Mouse (Mus musculus): ENCODE results near the gene Hivep3. TPM values are rescaled to one million over a fixed set of nuclear protein-coding genes. Genes with fewer than 3 reads are reported as not detected.

The Hivep3 gene
- polyA plus RNA-seq, 1 experiment, result 20.9 TPM

- DNase-seq (ENCODE audit: low read depth), result no peak
These were observed 284.8 kb downstream of the Hivep3 start for GRCm38 (mm10) chr4:120018426-120018825.

GRCm38 (mm10) chr4:120022392-120022791 lies 288.8 kb downstream of the Hivep3 start:
- no peak for DNase-seq (ENCODE audit: low read depth)

GRCm38 (mm10) chr4:120023221-120023840 lies 289.7 kb downstream of the Hivep3 start:
- no peak for DNase-seq (ENCODE audit: low read depth)

- DNase-seq (ENCODE audit: low read depth), result no peak
These were observed 290.5 kb downstream of the Hivep3 start for GRCm38 (mm10) chr4:120024071-120024470.

GRCm38 (mm10) chr4:120027671-120028070 lies 294.1 kb downstream of the Hivep3 start:
- DNase-seq (ENCODE audit: low read depth), result no peak

DNA sequence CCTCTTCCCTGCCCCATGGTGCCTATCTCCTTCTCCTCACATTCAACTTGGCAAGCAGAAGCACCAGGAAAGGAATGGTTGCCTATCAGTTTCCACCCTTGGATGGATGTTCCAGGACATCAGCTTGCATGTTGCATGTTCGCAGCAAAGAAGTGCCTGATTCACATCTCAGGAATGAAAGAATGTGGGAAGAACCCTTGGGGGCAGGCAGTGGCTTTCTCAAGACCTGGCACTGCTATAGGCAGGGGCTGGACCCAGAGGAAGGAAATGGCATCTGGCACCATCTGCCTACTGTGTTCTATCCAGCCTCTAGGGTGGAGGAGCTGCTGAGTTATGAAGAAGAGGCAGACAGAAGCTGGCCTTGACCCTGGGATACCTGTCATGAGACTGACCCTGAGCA lies 296.4 kb downstream of the Hivep3 start:
- DNase-seq (ENCODE audit: low read depth), result peak; percentile 31

GRCm38 (mm10) chr4:120032320-120032983 lies 298.9 kb downstream of the Hivep3 start:
- no peak for DNase-seq (ENCODE audit: low read depth)

DNA sequence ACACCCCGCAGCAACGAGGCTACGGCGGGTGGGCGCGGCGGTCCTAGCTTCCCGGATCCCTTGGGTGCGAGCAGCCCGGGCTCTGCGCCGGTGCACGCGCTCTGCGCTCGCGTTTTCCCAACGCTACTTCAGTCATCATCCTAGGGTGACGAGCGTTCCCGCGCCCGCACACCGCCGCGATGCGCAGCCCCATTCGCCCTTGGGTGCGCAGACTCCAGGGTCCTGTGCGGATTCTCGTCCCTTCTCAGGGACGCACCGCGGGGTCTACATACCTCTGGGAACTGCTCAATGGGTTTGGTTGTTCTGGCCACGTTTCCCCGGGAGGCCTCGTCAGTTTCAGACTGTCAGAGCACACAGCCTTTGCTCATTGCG lies 299.4 kb downstream of the Hivep3 start:
- DNase-seq (ENCODE audit: low read depth), result no peak

GRCm38 (mm10) chr4:120036294-120036693 lies 302.7 kb downstream of the Hivep3 start:
- DNase-seq (ENCODE audit: low read depth), result no peak

DNA sequence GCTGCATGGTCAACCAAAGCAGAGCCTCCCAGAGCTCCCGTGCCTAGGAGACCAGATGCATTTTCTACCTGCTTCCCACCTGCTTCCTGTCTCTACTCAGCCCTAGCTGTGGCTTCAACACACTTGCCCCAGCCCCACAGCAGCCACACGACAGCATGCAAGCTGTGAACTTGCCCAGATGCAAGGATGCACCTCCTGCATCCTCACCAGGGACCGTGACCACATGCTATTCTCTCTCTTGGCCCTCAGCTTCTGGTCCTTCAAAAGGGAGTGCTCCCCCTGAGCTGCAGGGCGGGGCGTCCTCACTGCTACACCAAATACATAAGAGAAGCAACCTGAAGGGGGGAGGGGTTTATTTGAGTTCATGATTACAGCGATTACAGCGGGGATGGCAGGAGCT lies 303.4 kb downstream of the Hivep3 start:
- DNase-seq (ENCODE audit: low read depth), result no peak

DNA sequence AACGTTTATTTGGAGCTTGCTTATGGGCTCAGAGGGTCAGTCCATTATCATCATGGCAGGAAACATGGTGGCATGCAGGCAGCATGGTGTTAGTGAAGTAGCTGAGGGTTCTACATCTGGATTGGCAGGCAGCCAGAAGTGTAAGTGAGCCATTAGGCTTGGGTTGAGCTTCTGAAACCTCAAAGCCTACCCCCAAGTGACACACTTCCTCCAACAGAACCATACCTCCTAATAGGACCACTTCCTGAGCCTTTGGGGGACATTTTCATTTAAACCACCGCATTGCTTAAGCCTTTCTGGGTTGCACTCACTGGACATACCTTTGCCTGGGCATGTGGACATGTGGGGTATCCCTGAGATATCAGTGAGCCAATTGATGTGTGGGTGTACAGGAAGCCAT lies 307.9 kb downstream of the Hivep3 start:
- no peak for DNase-seq (ENCODE audit: low read depth)

- DNase-seq (ENCODE audit: low read depth), result no peak
These were observed 308.9 kb downstream of the Hivep3 start for GRCm38 (mm10) chr4:120042480-120042879.

- no peak for DNase-seq (ENCODE audit: low read depth)
These were observed 311.0 kb downstream of the Hivep3 start for GRCm38 (mm10) chr4:120044612-120045011.

DNA sequence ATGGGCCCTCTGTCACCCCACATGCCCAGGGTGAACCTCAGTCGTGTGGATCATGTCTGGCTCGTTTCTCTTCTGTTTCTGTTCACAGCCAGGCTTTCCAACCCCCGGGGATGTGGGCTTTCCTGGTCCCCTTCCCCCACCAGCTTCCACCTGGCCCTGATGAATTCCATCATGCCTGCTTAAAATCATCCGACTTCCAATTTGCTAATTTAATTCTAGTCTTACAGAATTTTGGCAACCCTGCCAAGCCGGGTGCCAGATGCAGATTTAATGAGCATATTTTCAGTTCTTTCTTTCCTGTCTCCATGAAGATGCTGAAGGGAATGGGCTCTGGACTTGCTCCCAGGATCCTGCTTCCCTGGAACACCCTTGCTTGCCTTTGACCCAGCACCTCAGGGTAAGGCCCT lies 311.6 kb downstream of the Hivep3 start:
- no peak for DNase-seq (ENCODE audit: low read depth)

DNA sequence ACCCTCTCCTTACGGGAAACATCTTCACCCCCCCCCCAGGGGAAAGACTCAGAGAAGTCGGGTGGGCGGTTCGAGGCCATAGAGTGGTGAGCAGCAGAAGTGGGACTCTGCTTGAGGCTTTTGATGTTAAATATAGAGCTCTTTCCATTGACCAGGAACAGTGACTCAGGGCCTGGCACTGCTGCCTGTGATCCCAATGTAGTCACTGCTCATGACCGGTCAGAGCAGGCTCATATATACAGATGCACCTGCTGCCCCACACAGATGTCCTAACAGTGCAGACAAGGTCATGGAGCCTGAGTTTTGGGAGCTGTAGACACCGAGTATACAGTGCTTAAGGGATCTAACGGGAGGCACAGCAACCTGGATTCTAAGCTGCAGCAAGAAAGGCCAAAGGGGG lies 312.3 kb downstream of the Hivep3 start:
- no peak for DNase-seq (ENCODE audit: low read depth)

GRCm38 (mm10) chr4:120047060-120047459 lies 313.5 kb downstream of the Hivep3 start:
- no peak for DNase-seq (ENCODE audit: low read depth)

DNA sequence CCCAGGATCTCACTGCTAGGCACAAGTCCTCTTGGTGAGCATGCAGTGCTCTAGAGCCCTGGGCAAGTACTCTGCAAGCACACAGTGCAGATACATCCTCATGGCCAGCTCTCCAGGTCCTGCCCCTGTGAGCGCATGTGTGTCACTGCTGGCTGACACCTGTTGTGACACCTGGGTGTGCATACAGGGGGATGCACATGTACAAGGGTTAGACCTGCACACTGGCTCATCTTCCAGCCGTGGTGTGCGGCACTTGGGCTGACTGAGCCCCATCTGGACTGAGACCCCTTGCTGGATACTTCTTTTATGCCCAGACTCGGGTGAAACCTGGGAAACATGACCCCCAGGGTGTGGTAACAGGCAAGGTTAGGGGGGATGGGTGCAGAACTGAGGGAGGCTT lies 314.7 kb downstream of the Hivep3 start:
- DNase-seq (ENCODE audit: low read depth), result no peak

DNA sequence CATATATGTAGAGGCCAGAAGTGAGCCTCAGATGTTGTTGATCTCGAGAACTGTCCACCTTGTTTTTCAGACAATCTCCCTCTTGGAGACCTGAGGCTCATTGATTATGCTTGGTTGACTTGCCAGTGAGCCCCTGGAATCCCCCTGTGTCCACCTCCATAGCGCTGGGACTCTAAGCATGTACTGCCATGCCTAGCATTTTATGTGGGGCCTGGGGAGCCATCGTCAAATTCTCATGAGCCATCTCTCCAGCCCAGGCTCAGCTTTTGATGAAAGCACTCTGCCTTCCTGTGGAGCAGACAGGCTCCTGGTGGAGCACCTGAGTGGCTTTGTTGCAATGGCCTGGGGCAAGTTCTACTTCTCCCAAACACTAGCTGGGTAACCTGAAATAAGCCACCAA lies 316.3 kb downstream of the Hivep3 start:
- no peak for DNase-seq (ENCODE audit: low read depth)

- DNase-seq (ENCODE audit: low read depth), result no peak
These were observed 318.9 kb downstream of the Hivep3 start for GRCm38 (mm10) chr4:120052481-120052880.

GRCm38 (mm10) chr4:120053026-120054005 lies 319.7 kb downstream of the Hivep3 start:
- no peak for DNase-seq (ENCODE audit: low read depth)

GRCm38 (mm10) chr4:120054145-120054544 lies 320.6 kb downstream of the Hivep3 start:
- no peak for DNase-seq (ENCODE audit: low read depth)

- DNase-seq (ENCODE audit: low read depth), result no peak
These were observed 322.9 kb downstream of the Hivep3 start for GRCm38 (mm10) chr4:120056451-120056850.

DNA sequence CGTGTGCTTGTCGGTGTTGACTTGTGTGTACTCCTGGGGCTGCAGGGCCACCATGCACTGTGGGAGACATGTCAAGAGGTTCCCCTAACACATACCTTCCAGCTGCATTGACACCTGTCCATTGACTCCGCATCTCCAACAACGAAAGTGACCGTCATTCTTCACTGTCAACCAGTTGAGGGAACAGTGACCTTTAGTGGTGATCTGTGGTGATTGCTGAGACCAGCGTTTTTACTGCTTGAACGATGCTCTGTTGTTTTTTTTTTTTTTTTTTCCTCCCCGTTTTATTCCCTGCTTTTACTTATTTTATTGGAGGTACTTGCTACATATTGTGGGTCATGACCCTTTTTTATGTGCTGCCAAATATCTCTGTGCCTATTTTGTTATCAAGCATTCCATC lies 323.9 kb downstream of the Hivep3 start:
- DNase-seq (ENCODE audit: low read depth), result no peak
